Mouse (Mus musculus) adipocyte (in vitro differentiated cells): Measurements from ENCODE around the gene Sclt1.
"Not testable (repeated sequence)": the region's sequence is repeated elsewhere in the genome, so short reads cannot be mapped to it uniquely, and the experiment has no call there.

Source experiments
- DNase-seq: peaks from one replicate; pipeline ENCODE4 v3.0.0-alpha.2; 2016; ENCODE audit warnings: low spot score

Gene Sclt1

DNA sequence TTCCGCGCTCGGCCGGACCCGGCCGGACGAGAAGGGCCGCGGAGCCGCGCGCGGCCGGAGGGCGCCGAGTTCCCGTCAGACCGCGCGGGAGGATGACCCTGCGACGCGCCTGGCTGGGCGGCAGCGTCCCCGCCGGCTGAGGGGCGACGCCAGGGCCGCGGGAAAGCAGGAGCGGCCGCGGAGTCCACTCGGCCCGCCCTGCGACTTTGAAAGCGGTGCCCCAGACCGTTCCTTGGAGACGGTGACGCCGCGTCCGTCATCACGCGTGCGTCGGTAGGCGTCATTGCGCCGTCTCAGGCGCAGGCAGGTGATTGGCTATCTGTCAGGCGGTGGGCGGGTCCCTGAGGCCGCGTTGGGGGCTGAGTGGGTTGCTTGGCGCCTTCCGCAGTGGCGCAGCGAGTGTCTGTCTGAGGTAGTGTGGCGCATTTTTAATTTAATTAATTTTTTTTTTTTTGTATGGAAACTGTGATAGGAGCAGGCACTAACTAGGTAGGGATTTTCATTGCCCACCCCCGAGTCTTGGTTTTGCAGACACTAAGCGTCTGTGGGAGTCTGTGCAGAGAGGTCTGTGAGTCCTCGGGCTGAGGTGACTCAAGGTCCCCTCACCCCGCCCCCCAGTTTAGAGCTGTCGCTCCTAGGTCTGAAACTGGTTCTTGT, at the start of gene Sclt1, which contains the start of gene D3Ertd751e:
Gene Sclt1 (minus strand): TSS at position 237 of the 657 bp plus-strand sequence.
Gene D3Ertd751e (plus strand): TSS at position 334 of the 657 bp plus-strand sequence.
- DNase-seq, result peak; percentile 95

GRCm38 (mm10) chr3:41762091-41762490, 19.8 kb upstream of the Sclt1 start:
- no peak for DNase-seq

- DNase-seq, result no peak
Observed at GRCm38 (mm10) chr3:41754556-41754955, 12.2 kb upstream of the Sclt1 start.

GRCm38 (mm10) chr3:41743436-41743835, 1.1 kb upstream of the Sclt1 start:
- DNase-seq, result peak; percentile 63

GRCm38 (mm10) chr3:41741601-41742277, 575 bp downstream of the Sclt1 start:
- DNase-seq, result peak; percentile 28

- DNase-seq, result no peak
Observed at GRCm38 (mm10) chr3:41695681-41696080, 46.6 kb downstream of the Sclt1 start.

- no peak for DNase-seq
Observed at GRCm38 (mm10) chr3:41692440-41693142, 49.7 kb downstream of the Sclt1 start.

DNA sequence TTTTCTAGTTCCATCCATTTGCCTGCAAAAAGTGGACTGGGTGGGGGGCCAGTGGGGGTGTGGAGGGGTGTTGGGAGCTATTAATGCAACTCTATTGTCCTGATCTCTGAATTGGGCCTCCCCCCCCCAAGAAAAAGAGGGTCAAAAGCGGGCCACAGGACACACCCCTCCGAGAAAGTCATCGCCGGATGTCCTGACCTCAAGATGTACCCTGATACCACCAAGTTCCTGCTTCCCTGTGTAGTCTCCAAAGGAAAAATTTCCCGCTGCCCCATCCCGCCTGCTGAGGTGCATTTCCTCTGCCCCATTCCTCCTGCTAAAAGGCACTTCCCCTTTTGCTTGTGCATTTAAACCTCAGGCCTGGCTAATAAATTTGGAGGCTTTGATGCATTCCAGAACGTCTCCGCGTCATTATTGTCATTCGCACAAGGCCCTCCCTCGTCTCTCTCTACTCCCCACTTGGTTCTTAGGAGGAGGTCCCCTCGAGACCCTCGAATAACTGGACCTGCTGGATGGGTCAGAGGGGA, 52.1 kb downstream of the Sclt1 start:
- not testable (repeated sequence) for DNase-seq

DNA sequence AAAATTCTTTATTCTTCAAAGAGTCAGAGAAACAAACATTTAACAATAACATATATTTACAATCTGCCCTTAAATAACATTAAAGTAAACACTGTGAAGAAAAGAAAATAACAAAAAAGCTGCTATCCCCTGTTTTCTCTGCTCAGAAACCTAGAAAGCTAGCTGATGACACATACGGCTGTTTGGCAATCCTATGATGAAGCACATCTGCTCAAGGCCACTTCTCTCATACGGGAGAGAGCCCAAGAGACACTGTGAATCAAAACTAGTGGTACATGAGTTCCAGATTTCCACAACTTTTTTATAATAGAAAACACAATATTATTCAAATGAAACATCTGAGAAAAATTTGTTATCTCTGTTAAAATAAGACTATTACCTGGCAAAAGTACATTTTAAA, 55.9 kb downstream of the Sclt1 start:
- DNase-seq, result peak; percentile 10

DNA sequence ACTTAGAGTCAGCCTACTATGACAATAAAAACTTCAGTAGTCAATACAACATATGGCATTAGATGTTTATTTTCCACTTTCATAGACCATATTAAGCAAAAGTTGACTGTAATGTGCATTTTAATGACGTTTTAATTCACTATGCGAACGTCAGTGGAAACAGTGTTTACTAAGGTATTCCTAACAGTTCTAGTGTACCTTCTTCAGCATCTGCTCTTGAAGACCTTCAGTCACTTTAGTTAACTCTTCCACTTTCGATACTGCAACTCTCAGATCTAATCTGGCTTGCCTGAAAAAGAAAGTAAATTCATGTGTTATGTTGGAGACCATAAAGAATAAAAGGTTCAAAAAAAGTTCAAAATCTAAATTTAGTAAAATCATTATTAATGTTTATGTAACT, 60.2 kb downstream of the Sclt1 start:
- no peak for DNase-seq

DNA sequence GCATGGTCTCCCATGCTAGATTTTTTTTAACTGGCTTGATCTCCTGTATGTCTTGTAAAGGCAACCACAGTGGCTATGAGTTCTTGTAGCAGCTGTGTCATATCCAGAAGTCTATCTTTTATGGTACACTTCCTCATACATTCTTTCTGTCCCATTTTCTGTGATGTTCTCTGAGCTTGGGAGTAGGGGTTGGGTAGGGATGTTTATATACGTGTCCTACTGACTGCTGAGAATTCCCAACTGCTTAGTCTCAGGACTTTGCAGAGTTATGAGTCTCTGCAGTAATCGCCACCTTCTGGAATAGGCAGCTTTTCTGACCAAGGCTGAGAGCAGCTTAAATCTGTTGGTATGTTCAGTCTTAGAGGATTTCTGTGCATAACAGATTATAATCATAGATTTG, 65.7 kb downstream of the Sclt1 start:
- no peak for DNase-seq

DNA sequence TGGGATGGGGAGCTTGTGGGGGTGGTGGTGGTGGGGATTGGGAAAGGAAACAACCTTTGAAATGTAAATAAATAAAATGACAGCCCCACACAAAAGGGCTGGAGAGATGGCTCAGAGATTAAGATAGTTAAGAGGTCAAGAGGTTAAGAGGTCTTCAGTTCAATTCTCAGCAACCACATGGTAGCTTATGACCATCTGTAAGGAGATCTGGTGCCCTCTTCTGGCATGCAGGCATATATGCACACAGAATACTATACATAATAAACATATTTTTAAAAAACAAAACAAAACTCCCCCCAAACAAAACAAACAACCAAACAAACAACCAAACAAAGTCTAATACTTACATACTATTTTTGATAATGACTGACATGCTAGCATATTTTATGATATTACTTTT, 67.5 kb downstream of the Sclt1 start:
- no peak for DNase-seq

DNA sequence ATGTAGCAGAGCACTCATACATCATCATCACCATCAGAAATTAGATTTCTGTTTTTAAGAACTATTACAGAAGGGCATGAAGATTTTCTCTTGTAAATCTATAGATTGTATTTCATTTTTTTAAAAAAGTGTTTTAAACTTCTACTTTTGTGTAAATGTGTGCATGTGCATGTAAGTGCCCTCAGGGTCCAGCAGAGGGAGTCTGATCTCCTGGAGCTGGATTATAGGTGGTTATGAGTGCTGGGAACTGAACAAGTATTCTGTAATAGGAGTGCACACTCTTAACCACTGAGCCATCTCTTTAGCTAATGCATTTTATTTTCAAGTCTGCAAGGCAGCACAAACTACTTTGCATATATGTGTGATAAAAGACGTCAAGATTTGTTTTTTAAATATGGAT, 86.7 kb downstream of the Sclt1 start:
- no peak for DNase-seq

- no peak for DNase-seq
Observed at GRCm38 (mm10) chr3:41620971-41621370, 121.3 kb downstream of the Sclt1 start.

DNA sequence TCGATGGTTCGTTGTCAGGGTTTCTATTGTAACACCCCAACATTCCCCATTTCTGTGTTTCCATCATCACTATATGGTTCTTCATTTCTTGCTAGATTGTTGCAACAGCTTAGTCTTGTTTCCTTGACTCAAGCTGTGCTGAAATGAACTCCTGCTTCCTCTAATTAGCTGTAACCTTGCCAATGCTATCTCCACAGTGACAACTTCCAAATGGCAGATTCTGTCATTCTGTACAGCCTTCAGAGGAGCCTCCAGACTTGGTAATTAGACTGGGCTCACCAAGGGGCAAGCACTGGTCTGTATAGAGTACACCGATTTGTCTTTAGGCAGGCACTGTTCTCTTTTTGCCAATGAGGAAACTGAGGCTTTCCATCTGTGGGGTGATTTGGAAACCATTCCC, 123.8 kb downstream of the Sclt1 start:
- no peak for DNase-seq

DNA sequence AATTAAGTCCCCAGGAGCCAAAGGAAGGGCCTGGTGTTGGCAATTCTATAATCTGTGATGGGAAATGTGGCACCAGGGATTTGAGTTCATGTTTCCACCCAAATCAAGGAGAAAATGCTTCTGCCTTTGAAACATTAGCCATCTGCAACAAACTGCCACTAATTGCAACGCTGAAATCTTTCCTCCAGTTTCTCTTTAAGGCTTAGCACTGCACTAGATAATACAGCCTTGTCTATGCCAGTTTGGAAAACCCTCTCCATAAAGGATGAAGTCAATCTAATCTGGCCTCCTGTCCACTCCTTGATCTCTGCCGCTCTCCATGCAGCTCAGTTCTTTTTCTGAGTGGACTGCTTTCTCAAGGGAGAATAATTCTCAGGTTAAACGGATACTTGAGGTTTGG, 124.3 kb downstream of the Sclt1 start:
- no peak for DNase-seq

GRCm38 (mm10) chr3:41614230-41614985, 127.9 kb downstream of the Sclt1 start:
- peak; percentile 62 for DNase-seq

DNA sequence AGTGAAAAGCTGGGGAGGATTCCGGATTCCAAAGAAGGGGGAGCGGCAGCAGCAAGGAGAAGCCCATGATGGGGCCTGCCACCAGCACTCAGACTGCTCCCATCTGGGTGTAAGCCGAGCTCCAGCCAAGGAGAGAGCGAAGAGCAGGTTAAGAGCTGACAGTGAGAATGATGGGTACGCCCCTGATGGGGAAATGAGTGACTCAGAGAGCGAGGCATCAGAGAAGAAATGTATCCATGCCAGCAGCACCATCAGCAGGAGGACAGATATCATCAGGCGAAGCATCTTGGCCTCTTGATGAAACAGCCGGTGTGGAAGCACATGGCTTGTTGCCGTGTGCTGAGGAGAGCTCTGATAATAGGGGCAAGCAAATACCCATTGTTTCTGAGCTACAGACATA, 128.6 kb downstream of the Sclt1 start:
- no peak for DNase-seq

DNA sequence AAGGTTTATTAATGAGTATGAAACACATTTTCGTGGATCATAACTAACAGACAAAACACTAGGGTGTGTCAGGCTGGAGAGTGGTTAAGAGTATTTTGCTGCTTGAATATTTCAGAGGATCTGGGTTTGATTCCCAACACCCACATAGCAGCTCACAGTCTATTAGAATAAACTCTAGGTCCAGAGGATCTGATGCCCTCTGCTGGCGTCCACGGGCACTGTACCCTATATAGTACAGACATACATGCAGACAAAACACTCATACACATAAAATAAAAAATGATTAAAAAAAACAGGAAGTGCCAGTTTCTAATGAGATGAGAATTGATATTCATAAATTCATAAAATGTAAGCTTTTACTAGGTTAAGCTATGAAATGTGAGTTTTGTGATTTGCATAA, 130.1 kb downstream of the Sclt1 start:
- DNase-seq, result no peak

GRCm38 (mm10) chr3:41609071-41609470, 133.2 kb downstream of the Sclt1 start:
- no peak for DNase-seq

DNA sequence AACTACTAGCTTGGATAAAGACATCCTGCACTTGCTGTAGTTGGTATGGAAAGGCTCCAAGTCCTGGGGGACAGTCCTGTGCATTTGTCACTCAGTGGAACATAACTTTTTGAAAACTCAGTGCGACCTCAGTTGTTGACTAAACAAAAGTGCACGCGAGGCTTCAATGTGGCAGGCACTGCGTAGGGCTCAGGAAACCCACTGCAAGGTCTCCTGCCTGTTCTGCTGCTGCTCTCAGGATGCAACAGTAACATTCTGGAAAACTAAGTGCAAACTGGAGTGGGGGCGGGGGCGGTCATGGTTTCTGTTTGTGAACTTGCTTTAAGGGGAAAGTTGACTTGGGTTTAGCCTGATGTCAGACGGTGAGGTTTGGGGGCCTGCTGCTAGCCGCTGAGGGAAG, 134.8 kb downstream of the Sclt1 start:
- DNase-seq, result no peak

- DNase-seq, result no peak
Observed at GRCm38 (mm10) chr3:41607050-41607449, 135.3 kb downstream of the Sclt1 start.
